Mouse (Mus musculus) olfactory bulb, adult 2 months (tissue): ENCODE results near the gene Olfr71. TPM values are rescaled to one million over a fixed set of nuclear protein-coding genes. Genes with fewer than 3 reads are reported as not detected.

Source experiments
- H3K27ac ChIP-seq: fragments of 200-500 bp; 2 replicates; pipeline ENCODE4 v1.5.1; 2012; ENCODE audit warnings: low read depth, low read length; ENCODE audit not compliant: insufficient read depth
- H3K4me1 ChIP-seq: fragments of 200-500 bp; 2 replicates; pipeline ENCODE4 v1.6.1; 2012; ENCODE audit warnings: low read length; ENCODE audit not compliant: control insufficient read depth, insufficient read depth
- H3K4me3 ChIP-seq: fragments of 200-500 bp; 2 replicates; pipeline ENCODE4 v1.5.1; 2012; ENCODE audit warnings: mild to moderate bottlenecking, low read depth, low read length, moderate library complexity; ENCODE audit not compliant: insufficient read depth
- CTCF ChIP-seq: fragments of 200-500 bp; IDR thresholded peaks from 2 replicates; pipeline ENCODE4 v1.5.1; 2012; ENCODE audit warnings: low read depth, mild to moderate bottlenecking, low read length, moderate library complexity; ENCODE audit not compliant: insufficient read depth
- POLR2A ChIP-seq: fragments of 200-500 bp; IDR thresholded peaks from 2 replicates; pipeline ENCODE4 v1.6.1; 2012; ENCODE audit warnings: mild to moderate bottlenecking, low read depth, low read length, moderate library complexity; ENCODE audit not compliant: insufficient read depth
- WGBS: fragments of 180-500 bp; shearing (Covaris S2); methylation state at CpG from one replicate; pipeline ENCODE4 v1.1.7; 2018; 5-methylcytosine and 5-hydroxymethylcytosine counted together
- polyA plus RNA-seq: library from polyadenylated mRNA; stranded (reverse); fragments of >200 nt; gene quantifications from 2 replicates; pipeline ENCODE4 v1.2.4, GENCODE M21; 2012; ENCODE audit warnings: low replicate concordance; ENCODE audit not compliant: missing spikeins, insufficient read depth, insufficient read length

Olfr71 gene
- not detected in 2 replicates for polyA plus RNA-seq

- no peak within 1 kb of the TSS for H3K27ac ChIP-seq
- no peaks in the 10 kb centered on the region for H3K4me1 ChIP-seq
- TF ChIP-seq CTCF (no peak), POLR2A (no peak)
- WGBS = 57% methylated on average over 6 of the region's 6 CpGs
- H3K4me3 ChIP-seq = no peak within 1 kb of the TSS
These were observed at the start of gene Olfr71 for GRCm38 (mm10) chr4:43709869-43710268. TSS of gene Olfr71 (minus strand) at chr4:43710255.

- TF ChIP-seq CTCF (no peak), POLR2A (no peak)
- H3K4me3 ChIP-seq = no peak overlapping the region
- no peak overlapping the region for H3K27ac ChIP-seq
- WGBS = 71% methylated on average over 6 of the region's 6 CpGs
- H3K4me1 ChIP-seq = peaks cover 3% of the 10 kb centered on the region; the same call in 1 of the 2 replicates
These were observed 47.2 kb upstream of the Olfr71 start for GRCm38 (mm10) chr4:43757213-43757612.

DNA sequence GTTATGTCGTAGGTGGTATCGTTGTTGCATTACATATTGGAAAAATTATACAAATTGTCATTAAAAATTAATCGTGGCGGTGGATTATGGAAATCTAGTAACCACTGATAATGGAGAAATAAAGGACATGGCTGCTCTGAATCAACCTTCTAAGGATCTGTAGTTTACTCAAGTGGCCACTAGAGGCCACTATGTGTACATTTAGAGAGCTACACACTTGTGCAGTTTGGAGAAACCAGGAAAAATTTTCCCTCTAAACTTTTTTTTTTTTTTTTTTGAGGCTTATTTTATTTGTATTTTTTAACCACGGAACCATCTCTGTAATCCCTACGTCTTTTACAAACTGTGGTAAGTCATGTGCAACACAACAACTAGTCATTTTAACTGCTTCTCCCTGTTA, 35.1 kb upstream of the Olfr71 start:
- Histone ChIP-seq H3K27ac (no peak overlapping the region), H3K4me1 (no peaks in the 10 kb centered on the region), H3K4me3 (no peak overlapping the region)
- TF ChIP-seq POLR2A (no peak), CTCF (no peak)
- 10% methylated on average over 6 of the region's 6 CpGs for WGBS

DNA sequence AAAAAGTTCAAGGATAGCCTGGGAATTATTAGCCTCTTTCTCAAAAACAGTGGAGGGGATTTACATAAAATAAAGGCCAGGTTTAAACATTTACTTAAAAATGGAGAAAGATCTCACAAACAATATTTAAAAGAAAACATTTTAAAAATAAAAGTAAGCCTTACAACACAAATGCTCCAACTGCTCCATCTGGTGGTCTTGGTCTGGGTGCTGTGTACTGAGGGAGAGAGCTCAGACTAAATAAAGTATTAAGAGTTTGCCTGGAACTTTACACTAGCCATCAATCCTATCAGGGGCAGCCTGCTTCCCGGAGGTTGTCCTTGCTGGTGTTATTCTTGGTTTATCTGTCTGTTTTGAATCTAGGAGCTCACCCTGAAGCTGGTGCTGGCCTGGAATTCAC, 33.0 kb upstream of the Olfr71 start:
- no peak for TF ChIP-seq POLR2A
- 59% methylated on average over 1 of the region's 1 CpGs for WGBS
- Histone ChIP-seq H3K27ac (no peak overlapping the region), H3K4me3 (no peak overlapping the region), H3K4me1 (no peaks in the 10 kb centered on the region)

GRCm38 (mm10) chr4:43742637-43743036, 32.6 kb upstream of the Olfr71 start:
- 51% methylated on average over 4 of the region's 4 CpGs for WGBS
- H3K4me3 ChIP-seq = no peak overlapping the region
- TF ChIP-seq POLR2A (no peak), CTCF (no peak)

GRCm38 (mm10) chr4:43741526-43741925, 31.5 kb upstream of the Olfr71 start:
- no peak overlapping the region for H3K27ac ChIP-seq
- WGBS = 75% methylated on average over 5 of the region's 5 CpGs
- H3K4me3 ChIP-seq = no peak overlapping the region
- TF ChIP-seq CTCF = no peak
- TF ChIP-seq POLR2A = no peak
- no peaks in the 10 kb centered on the region for H3K4me1 ChIP-seq

More at GRCm38 (mm10) chr4:43742637-43743036, 32.6 kb upstream of the Olfr71 start:
- no peak overlapping the region for H3K27ac ChIP-seq
- H3K4me1 ChIP-seq = no peaks in the 10 kb centered on the region

DNA sequence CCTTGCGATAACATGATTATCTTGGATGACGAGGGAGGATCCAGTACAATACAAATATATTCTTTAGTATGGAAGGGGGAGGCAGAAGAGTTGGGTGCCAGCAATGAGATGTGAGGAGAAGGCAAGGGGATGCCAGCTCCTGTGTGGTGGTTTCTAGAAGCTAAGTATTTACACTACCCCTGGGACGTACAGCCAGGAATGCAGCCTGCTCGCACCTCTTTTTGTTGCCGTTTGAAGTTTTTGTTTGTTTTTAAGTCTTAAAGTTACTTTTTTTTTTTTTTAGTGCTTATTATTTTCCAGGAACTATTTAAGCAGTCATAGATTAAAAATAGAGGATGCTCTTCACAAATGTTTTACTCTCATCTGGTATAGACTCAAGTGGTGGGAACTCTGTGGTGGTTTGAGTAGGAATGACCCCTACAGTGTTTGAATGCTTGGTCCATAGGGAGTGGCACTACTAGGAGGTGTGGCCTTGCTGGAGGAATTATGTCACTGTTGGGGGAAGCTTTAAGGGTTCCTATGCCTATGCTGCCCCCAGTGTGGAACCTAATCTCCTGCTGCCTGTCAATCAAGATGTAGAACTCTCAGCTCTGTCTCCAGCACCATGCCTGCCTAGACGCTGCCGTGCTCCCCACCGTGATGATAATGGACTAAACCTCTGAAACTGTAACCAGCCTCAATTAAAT, 29.1 kb upstream of the Olfr71 start:
- Histone ChIP-seq H3K27ac (no peak overlapping the region), H3K4me3 (no peak overlapping the region), H3K4me1 (no peaks in the 10 kb centered on the region)
- 81% methylated on average over 8 of the region's 8 CpGs for WGBS
- TF ChIP-seq CTCF (no peak), POLR2A (no peak)

- TF ChIP-seq POLR2A = no peak
- no peak for TF ChIP-seq CTCF
- no peak overlapping the region for H3K4me3 ChIP-seq
- H3K4me1 ChIP-seq = no peaks in the 10 kb centered on the region
- H3K27ac ChIP-seq = no peak overlapping the region
- WGBS = 72% methylated on average over 6 of the region's 6 CpGs
These were observed 27.1 kb upstream of the Olfr71 start for GRCm38 (mm10) chr4:43737144-43737543.

DNA sequence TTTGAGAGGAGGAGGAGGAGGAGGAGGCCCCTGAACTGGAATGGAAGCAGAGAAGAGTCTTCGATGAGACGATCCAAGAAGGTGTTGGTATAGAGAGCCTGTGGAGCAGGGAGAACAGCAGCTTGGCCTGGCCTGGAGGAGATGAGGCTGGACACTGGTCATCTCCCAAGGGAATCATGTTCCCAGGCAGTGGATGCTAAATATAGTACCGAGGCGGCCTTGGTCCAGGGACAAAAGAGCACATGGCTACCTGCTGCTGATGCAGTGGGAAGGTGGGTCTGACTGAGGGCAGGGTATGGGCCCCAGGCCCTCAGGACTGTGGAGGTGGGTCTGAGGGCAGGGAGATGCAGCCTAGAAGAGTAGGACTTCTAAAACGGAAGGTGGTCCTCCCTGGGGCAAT, 23.1 kb upstream of the Olfr71 start:
- no peak for TF ChIP-seq POLR2A
- no peak for TF ChIP-seq CTCF
- H3K4me1 ChIP-seq = peaks cover 10% of the 10 kb centered on the region
- no peak overlapping the region for H3K27ac ChIP-seq
- WGBS = 81% methylated on average over 5 of the region's 5 CpGs
- no peak overlapping the region for H3K4me3 ChIP-seq

DNA sequence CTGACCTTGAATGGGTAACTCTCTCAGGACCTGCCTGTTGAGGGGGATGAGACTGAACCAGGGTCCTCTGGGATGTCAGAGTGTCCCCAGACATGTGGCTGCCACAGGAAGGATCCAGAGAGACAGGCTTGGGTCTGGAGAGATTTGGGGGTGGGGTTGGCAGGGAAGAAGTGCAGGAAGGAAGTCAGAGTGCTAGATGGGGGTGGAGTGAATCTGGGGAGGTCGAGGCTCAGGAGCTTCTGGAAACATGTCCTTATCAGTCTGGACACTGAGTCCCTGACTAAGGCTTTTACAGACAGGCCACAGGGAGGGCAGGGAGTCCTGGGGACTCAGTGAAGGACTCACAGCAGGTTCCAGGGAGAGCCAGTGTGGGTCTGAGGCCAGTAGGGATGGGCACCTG, 22.1 kb upstream of the Olfr71 start:
- 28% methylated on average over 1 of the region's 1 CpGs for WGBS

More for the DNA sequence above, 22.1 kb upstream of the Olfr71 start:
- TF ChIP-seq CTCF = no peak
- TF ChIP-seq POLR2A = no peak
- peaks cover 19% of the 10 kb centered on the region for H3K4me1 ChIP-seq
- H3K4me3 ChIP-seq = no peak overlapping the region
- no peak overlapping the region for H3K27ac ChIP-seq
